ENCODE assay signal across 8 mouse cellular contexts in genomic region chr10:14055533-14055981, GRCm38 (mm10).
A peak's percentile ranks its signal among the peaks of the same experiment; 100 is the strongest.
DNase-seq lines count a peak whose midpoint lies in the region; ATAC-seq lines count a peak whose summit lies in the region.

No protein-coding gene starts in this region.

- ATAC-seq in stomach, embryonic 14.5 days (ENCODE audit: insufficient number of reproducible peaks, insufficient read depth, low FRiP score, low read depth), result peak; percentile 24; the same call in 1 of the 2 replicates

- no peak overlapping the region for H3K4me2 ChIP-seq in stomach, embryonic 14.5 days (replicated peaks; ENCODE audit: low read depth, low read length)

- H3K4me3 ChIP-seq in heart, embryonic 10.5 days, result no peak overlapping the region
- H3K4me3 ChIP-seq in stomach, embryonic 14.5 days (ENCODE audit: low read depth, low read length), result no peak overlapping the region

- H3K9ac ChIP-seq in stomach, embryonic 14.5 days (replicated peaks; ENCODE audit: low read depth, low read length), result no peak overlapping the region

- H3K4me1 ChIP-seq in heart, embryonic 10.5 days, result peaks cover 26% of the 10 kb centered on the region
- peaks cover 19% of the 10 kb centered on the region for H3K4me1 ChIP-seq in stomach, embryonic 14.5 days (ENCODE audit: control insufficient read depth, insufficient read depth, low read length)

- DNase-seq in adrenal gland, postnatal 14 days, result peak; percentile 33
- no peak for DNase-seq in adrenal gland, postnatal 10 days
- peak; percentile 34 to 47 for DNase-seq in spleen, postnatal 36 days (ENCODE audit: low spot score in 2 of 2)
- no peak for DNase-seq in spleen, adult 12 weeks (ENCODE audit: low spot score)
- DNase-seq in heart, embryonic 10.5 days (ENCODE audit: low spot score), result peak; percentile 79
- DNase-seq in kidney, postnatal 14 days, result peak; percentile 32
- no peak for DNase-seq in natural killer cell, adult 2 months (ENCODE audit: low spot score in 2 of 2)

- no peaks in the 10 kb centered on the region for H3K36me3 ChIP-seq in heart, embryonic 10.5 days
- H3K36me3 ChIP-seq in stomach, embryonic 14.5 days (ENCODE audit: control insufficient read depth, insufficient read depth, low read length), result no peaks in the 10 kb centered on the region

- 29% methylated on average over 9 of the region's 9 CpGs for WGBS in heart, embryonic 10.5 days
- 12% methylated on average over 9 of the region's 9 CpGs for WGBS in stomach, embryonic 14.5 days

- H3K27ac ChIP-seq in heart, embryonic 10.5 days, result 0 out of 2 replicates have a peak overlapping the region, but pooled peaks have one; percentile 81
- H3K27ac ChIP-seq in stomach, embryonic 14.5 days (ENCODE audit: low read length), result no peak overlapping the region; the same call in 1 of the 2 replicates

- H3K27me3 ChIP-seq in heart, embryonic 10.5 days (ENCODE audit: insufficient read depth, poor library complexity, severe bottlenecking), result no peaks in the 10 kb centered on the region
- H3K27me3 ChIP-seq in stomach, embryonic 14.5 days (ENCODE audit: control insufficient read depth, insufficient read depth, low read length), result no peaks in the 10 kb centered on the region

- no peaks in the 10 kb centered on the region for H3K9me3 ChIP-seq in heart, embryonic 10.5 days
- no peaks in the 10 kb centered on the region for H3K9me3 ChIP-seq in stomach, embryonic 14.5 days (ENCODE audit: control insufficient read depth, low read depth, low read length)

Comparison
In these comparisons a context has a peak if more than half of its experiments do, and no peak if none do; other contexts are left out.
1. DNase-seq: peak in adrenal gland, postnatal 14 days (single experiment), spleen, postnatal 36 days (2 of 2), heart, embryonic 10.5 days (single experiment) and kidney, postnatal 14 days (single experiment); none in adrenal gland, postnatal 10 days (single experiment), spleen, adult 12 weeks (single experiment) and natural killer cell, adult 2 months (0 of 2).